Mouse (Mus musculus): ENCODE data around the gene Cd164.

Cd164 gene

DNA sequence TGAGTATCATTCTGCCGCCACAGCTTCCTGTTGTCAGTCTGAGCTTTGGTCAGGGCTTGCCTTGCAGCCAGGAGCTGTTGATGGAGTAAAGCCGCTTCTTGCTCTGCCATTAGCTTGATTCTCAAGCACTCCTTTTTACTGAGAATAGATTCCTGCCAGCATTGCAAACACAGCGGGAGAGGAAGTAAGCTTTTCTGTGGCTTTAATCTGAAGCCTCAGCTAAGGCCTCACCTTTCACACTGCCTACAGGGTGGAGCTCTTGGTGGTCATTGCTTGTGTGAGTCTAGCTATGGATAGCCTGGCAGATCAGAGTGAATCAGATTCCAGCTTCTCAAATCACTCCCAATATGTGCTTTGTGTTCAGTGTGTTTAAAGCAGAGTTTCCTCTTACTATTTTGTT, 33.1 kb downstream of the Cd164 start:
- no peak for DNase-seq

GRCm38 (mm10) chr10:41552847-41553589, 33.8 kb downstream of the Cd164 start:
- DNase-seq = peak; percentile 70

- no peak for DNase-seq
Measured at GRCm38 (mm10) chr10:41553711-41554110, 34.5 kb downstream of the Cd164 start.

DNA sequence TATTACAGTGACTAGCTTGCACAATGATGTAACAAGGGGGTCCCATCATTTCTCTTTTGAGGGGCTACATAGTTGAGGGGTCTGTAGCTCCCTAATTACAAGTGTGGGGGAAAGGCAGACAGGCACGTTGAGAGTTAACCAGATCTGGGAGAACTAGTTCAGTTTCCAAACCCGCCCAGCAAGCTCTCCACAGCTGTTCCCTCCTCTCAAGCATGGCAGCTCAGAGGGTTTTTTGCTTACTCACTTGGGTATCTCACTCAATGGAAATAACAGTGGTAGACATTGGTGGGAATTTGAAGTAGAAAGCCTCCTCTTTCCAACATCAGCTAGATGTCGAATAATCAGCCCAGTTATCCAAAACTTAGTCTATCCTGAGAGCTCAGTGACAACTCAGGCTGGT, 35.9 kb downstream of the Cd164 start:
- DNase-seq = no peak

GRCm38 (mm10) chr10:41558401-41558800, 39.2 kb downstream of the Cd164 start:
- DNase-seq = no peak

- DNase-seq = no peak
Measured at GRCm38 (mm10) chr10:41561701-41562395, 42.6 kb downstream of the Cd164 start.

- peak; percentile 48 for DNase-seq
Measured at GRCm38 (mm10) chr10:41565141-41565540, 45.9 kb downstream of the Cd164 start.

- DNase-seq = no peak
Measured at GRCm38 (mm10) chr10:41568306-41568705, 49.1 kb downstream of the Cd164 start.

- DNase-seq = peak; percentile 45
Measured at GRCm38 (mm10) chr10:41571065-41571464, 51.9 kb downstream of the Cd164 start.

- DNase-seq = no peak
Measured at GRCm38 (mm10) chr10:41572274-41572673, 53.1 kb downstream of the Cd164 start.

DNA sequence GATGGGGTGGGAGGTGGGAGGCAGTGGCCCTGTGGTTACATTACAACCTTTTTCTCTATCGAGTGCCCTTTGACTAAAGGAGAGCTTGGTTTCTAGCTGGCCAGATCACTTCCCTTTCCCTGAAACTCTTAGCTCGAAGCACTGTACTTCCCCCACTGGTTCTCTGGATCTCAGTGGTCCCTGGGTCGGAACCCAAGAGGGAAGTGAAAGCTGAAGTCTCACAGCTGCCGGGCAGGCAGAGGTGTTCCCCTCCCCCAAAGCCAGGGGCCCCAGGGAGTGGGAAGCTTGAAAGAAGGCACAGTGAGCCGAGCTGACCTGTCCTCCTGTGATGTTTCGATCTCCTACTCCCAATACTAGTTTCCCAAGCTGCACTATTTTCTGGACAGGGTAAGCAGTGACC, 54.0 kb downstream of the Cd164 start:
- peak; percentile 61 for DNase-seq

GRCm38 (mm10) chr10:41575451-41576327, 56.5 kb downstream of the Cd164 start:
- DNase-seq = no peak

GRCm38 (mm10) chr10:41576328-41576833, 57.2 kb downstream of the Cd164 start:
- DNase-seq = no peak

DNA sequence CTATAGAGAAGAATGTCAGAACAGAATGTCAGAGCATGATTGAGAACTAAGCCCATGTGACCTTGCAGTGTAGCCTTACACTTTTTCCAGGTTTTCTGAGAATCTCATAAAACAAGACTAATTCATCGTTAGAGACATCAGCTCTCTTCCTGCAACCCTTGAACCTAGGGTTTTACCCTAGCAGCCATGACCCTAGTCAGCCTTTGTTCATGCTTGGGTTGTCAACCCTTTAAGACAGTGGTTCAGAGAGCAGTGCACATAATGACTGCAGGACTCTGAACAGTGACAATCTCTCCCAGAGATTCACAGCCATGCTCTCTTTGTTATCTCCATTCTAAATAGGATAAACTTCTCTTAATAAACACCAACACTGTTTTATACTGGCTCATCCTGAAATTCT, 59.3 kb downstream of the Cd164 start:
- DNase-seq = no peak

GRCm38 (mm10) chr10:41580441-41580840, 61.2 kb downstream of the Cd164 start:
- DNase-seq = no peak

Data from lung, postnatal 36 days (tissue).